Mouse (Mus musculus) ES-E14 (cell line): ENCODE results near the gene Trappc5.

Experiments used
- CHD2 ChIP-seq: IDR thresholded peaks from 2 replicates; pipeline ENCODE4 v1.6.1; 2014; ENCODE audit warnings: mild to moderate bottlenecking, low read depth, low read length, inconsistent platforms
- HCFC1 ChIP-seq: IDR thresholded peaks from 2 replicates; pipeline ENCODE4 v1.6.1; 2012; ENCODE audit warnings: low read length, inconsistent platforms, borderline replicate concordance; ENCODE audit not compliant: insufficient read depth
- MAFK ChIP-seq: IDR thresholded peaks from 2 replicates; pipeline ENCODE4 v1.6.1; 2014; ENCODE audit warnings: mild to moderate bottlenecking, low read depth, low read length, inconsistent platforms; ENCODE audit not compliant: insufficient read depth
- ZC3H11A ChIP-seq: IDR thresholded peaks from 2 replicates; pipeline ENCODE4 v1.6.1; 2012; ENCODE audit warnings: low read depth, mild to moderate bottlenecking, inconsistent platforms, low read length, borderline replicate concordance
- ZNF384 ChIP-seq: IDR thresholded peaks from 2 replicates; pipeline ENCODE4 v1.6.1; 2012; ENCODE audit warnings: low read depth, low read length, inconsistent platforms

GRCm38 (mm10) chr8:3647561-3647960, 28.5 kb upstream of the Trappc5 start:
- TF ChIP-seq ZNF384 (no peak), MAFK (no peak), ZC3H11A (no peak), HCFC1 (no peak), CHD2 (no peak)
